Mouse (Mus musculus): ENCODE data around the gene Nxt1. TPM values are rescaled to one million over a fixed set of nuclear protein-coding genes. Genes with fewer than 3 reads are reported as not detected.
A peak's percentile ranks its signal among the peaks of the same experiment; 100 is the strongest.

The Nxt1 gene
- polyA plus RNA-seq, 1 experiment: 16.4 TPM

GRCm38 (mm10) chr2:148642610-148643370 lies 29.6 kb upstream of the Nxt1 start:
- TF ChIP-seq CTCF (IDR thresholded peaks at IDR 0.05; ENCODE audit: extremely low read depth, insufficient read depth, insufficient read length, insufficient replicate concordance) (no peak), POLR2A (IDR thresholded peaks at IDR 0.05; ENCODE audit: low read depth, low read length) (no peak)
- Histone ChIP-seq H3K27me3 (ENCODE audit: control insufficient read depth, insufficient read depth, low read length) (no peaks in the 10 kb centered on the region), H3K27ac (ENCODE audit: insufficient read depth, low read length) (no peak overlapping the region), H3K4me3 (ENCODE audit: extremely low read depth, insufficient read depth, insufficient read length) (no peak overlapping the region), H3K4me1 (ENCODE audit: control insufficient read depth, insufficient read depth, insufficient read length) (no peaks in the 10 kb centered on the region), H3K36me3 (ENCODE audit: control insufficient read depth, insufficient read depth, low read length) (no peaks in the 10 kb centered on the region)
- 89% methylated on average over 1 of the region's 1 CpGs for WGBS
- no peak for DNase-seq (ENCODE audit: low read depth in 1 of 2, low spot score in 2 of 2)

- TF ChIP-seq POLR2A (IDR thresholded peaks at IDR 0.05; ENCODE audit: low read depth, low read length) (no peak), CTCF (IDR thresholded peaks at IDR 0.05; ENCODE audit: extremely low read depth, insufficient read depth, insufficient read length, insufficient replicate concordance) (no peak)
- no peaks in the 10 kb centered on the region for H3K4me1 ChIP-seq (ENCODE audit: control insufficient read depth, insufficient read depth, insufficient read length)
- H3K27ac ChIP-seq (ENCODE audit: insufficient read depth, low read length): no peak overlapping the region
- no peaks in the 10 kb centered on the region for H3K36me3 ChIP-seq (ENCODE audit: control insufficient read depth, insufficient read depth, low read length)
- 89% methylated on average over 6 of the region's 6 CpGs for WGBS
- H3K4me3 ChIP-seq (ENCODE audit: extremely low read depth, insufficient read depth, insufficient read length): no peak overlapping the region
- DNase-seq (ENCODE audit: low read depth in 1 of 2, low spot score in 2 of 2): no peak
- H3K27me3 ChIP-seq (ENCODE audit: control insufficient read depth, insufficient read depth, low read length): no peaks in the 10 kb centered on the region
These were observed 27.9 kb upstream of the Nxt1 start for GRCm38 (mm10) chr2:148644421-148645000.

- H3K4me1 ChIP-seq (ENCODE audit: control insufficient read depth, insufficient read depth, insufficient read length): no peaks in the 10 kb centered on the region
- H3K36me3 ChIP-seq (ENCODE audit: control insufficient read depth, insufficient read depth, low read length): no peaks in the 10 kb centered on the region
- no peak for DNase-seq (ENCODE audit: low read depth in 1 of 2, low spot score in 2 of 2)
- no peak overlapping the region for H3K27ac ChIP-seq (ENCODE audit: insufficient read depth, low read length)
- H3K27me3 ChIP-seq (ENCODE audit: control insufficient read depth, insufficient read depth, low read length): no peaks in the 10 kb centered on the region
- TF ChIP-seq CTCF (IDR thresholded peaks at IDR 0.05; ENCODE audit: extremely low read depth, insufficient read depth, insufficient read length, insufficient replicate concordance) (no peak), POLR2A (IDR thresholded peaks at IDR 0.05; ENCODE audit: low read depth, low read length) (no peak)
- WGBS: 72% methylated on average over 3 of the region's 3 CpGs
- no peak overlapping the region for H3K4me3 ChIP-seq (ENCODE audit: extremely low read depth, insufficient read depth, insufficient read length)
These were observed 21.6 kb upstream of the Nxt1 start for GRCm38 (mm10) chr2:148650587-148651357.

GRCm38 (mm10) chr2:148654961-148655360 lies 17.4 kb upstream of the Nxt1 start:
- H3K4me1 ChIP-seq (ENCODE audit: control insufficient read depth, insufficient read depth, insufficient read length): no peaks in the 10 kb centered on the region
- peak; percentile 26 to 61 for DNase-seq (ENCODE audit: low read depth in 1 of 2, low spot score in 2 of 2)
- under 1% methylated on average over 3 of the region's 3 CpGs for WGBS
- no peak overlapping the region for H3K27ac ChIP-seq (ENCODE audit: insufficient read depth, low read length)
- TF ChIP-seq CTCF (IDR thresholded peaks at IDR 0.05; ENCODE audit: extremely low read depth, insufficient read depth, insufficient read length, insufficient replicate concordance) (peak; percentile 53; the same call in 1 of the 2 replicates), POLR2A (IDR thresholded peaks at IDR 0.05; ENCODE audit: low read depth, low read length) (no peak)
- H3K27me3 ChIP-seq (ENCODE audit: control insufficient read depth, insufficient read depth, low read length): no peaks in the 10 kb centered on the region
- H3K4me3 ChIP-seq (ENCODE audit: extremely low read depth, insufficient read depth, insufficient read length): no peak overlapping the region
- H3K36me3 ChIP-seq (ENCODE audit: control insufficient read depth, insufficient read depth, low read length): no peaks in the 10 kb centered on the region

GRCm38 (mm10) chr2:148663458-148663857 lies 8.9 kb upstream of the Nxt1 start:
- H3K4me1 ChIP-seq (ENCODE audit: control insufficient read depth, insufficient read depth, insufficient read length): no peaks in the 10 kb centered on the region
- no peak overlapping the region for H3K4me3 ChIP-seq (ENCODE audit: extremely low read depth, insufficient read depth, insufficient read length)
- 90% methylated on average over 1 of the region's 1 CpGs for WGBS
- H3K27me3 ChIP-seq (ENCODE audit: control insufficient read depth, insufficient read depth, low read length): no peaks in the 10 kb centered on the region
- no peaks in the 10 kb centered on the region for H3K36me3 ChIP-seq (ENCODE audit: control insufficient read depth, insufficient read depth, low read length)
- no peak for DNase-seq (ENCODE audit: low read depth in 1 of 2, low spot score in 2 of 2)
- H3K27ac ChIP-seq (ENCODE audit: insufficient read depth, low read length): no peak overlapping the region
- TF ChIP-seq CTCF (IDR thresholded peaks at IDR 0.05; ENCODE audit: extremely low read depth, insufficient read depth, insufficient read length, insufficient replicate concordance) (no peak), POLR2A (IDR thresholded peaks at IDR 0.05; ENCODE audit: low read depth, low read length) (no peak)

- H3K36me3 ChIP-seq (ENCODE audit: control insufficient read depth, insufficient read depth, low read length): peaks cover 11% of the 10 kb centered on the region; the same call in 1 of the 2 replicates
- peaks cover 4% of the 10 kb centered on the region for H3K4me1 ChIP-seq (ENCODE audit: control insufficient read depth, insufficient read depth, insufficient read length)
- no peaks in the 10 kb centered on the region for H3K27me3 ChIP-seq (ENCODE audit: control insufficient read depth, insufficient read depth, low read length)
- no peak overlapping the region for H3K27ac ChIP-seq (ENCODE audit: insufficient read depth, low read length)
- H3K4me3 ChIP-seq (ENCODE audit: extremely low read depth, insufficient read depth, insufficient read length): no peak overlapping the region
- TF ChIP-seq POLR2A (IDR thresholded peaks at IDR 0.05; ENCODE audit: low read depth, low read length): no peak
- no peak for TF ChIP-seq CTCF (IDR thresholded peaks at IDR 0.05; ENCODE audit: extremely low read depth, insufficient read depth, insufficient read length, insufficient replicate concordance)
- 91% methylated on average over 26 of the region's 26 CpGs for WGBS
- no peak for DNase-seq (ENCODE audit: low read depth in 1 of 2, low spot score in 2 of 2)
These were observed 5.4 kb downstream of the Nxt1 start for GRCm38 (mm10) chr2:148677801-148678200.
